Mouse (Mus musculus) C2C12 (cell line): ENCODE data around the gene Psmd9. TPM values are rescaled to one million over a fixed set of nuclear protein-coding genes. Genes with fewer than 3 reads are reported as not detected.

Experiments
- H3K27me3 ChIP-seq: one replicate; pipeline ENCODE4 v1.6.1; 2011; ENCODE audit not compliant: control insufficient read depth, insufficient read depth, insufficient read length
- H3K36me3 ChIP-seq: one replicate; pipeline ENCODE4 v1.6.1; 2011; ENCODE audit not compliant: control insufficient read depth, insufficient read depth
- H3K4me3 ChIP-seq: one replicate; pipeline ENCODE4 v1.5.1; 2011; ENCODE audit warnings: mild to moderate bottlenecking, control low read depth; ENCODE audit not compliant: poor library complexity, insufficient read depth, severe bottlenecking
- H3K79me2 ChIP-seq: one replicate; pipeline ENCODE4 v1.6.1; 2011; ENCODE audit not compliant: control insufficient read depth, insufficient read depth
- H3K79me3 ChIP-seq: one replicate; pipeline ENCODE4 v1.6.1; 2011; ENCODE audit warnings: low read depth, control low read depth
- H3ac ChIP-seq: one replicate; pipeline ENCODE3; 2011; ENCODE audit warnings: low read depth; ENCODE audit not compliant: control insufficient read depth, insufficient read length
- CEBPB ChIP-seq: IDR thresholded peaks from one replicate; pipeline ENCODE4 v1.6.1; 2011; ENCODE audit warnings: low read depth, mild to moderate bottlenecking, control low read depth, moderate library complexity
- CTCF ChIP-seq: IDR thresholded peaks from one replicate; pipeline ENCODE4 v1.5.1; 2011; ENCODE audit not compliant: control insufficient read depth, insufficient read depth, insufficient read length
- FOSL1 ChIP-seq: IDR thresholded peaks from one replicate; pipeline ENCODE4 v1.8.0; 2011; ENCODE audit warnings: mild to moderate bottlenecking, low read length; ENCODE audit not compliant: poor library complexity, insufficient read depth, severe bottlenecking
- MAX ChIP-seq: IDR thresholded peaks from one replicate; pipeline ENCODE4 v1.6.1; 2011; ENCODE audit warnings: mild to moderate bottlenecking, control low read depth
- MYOD1 ChIP-seq: IDR thresholded peaks from one replicate; pipeline ENCODE4 v1.6.1; 2011; ENCODE audit warnings: low read depth; ENCODE audit not compliant: control insufficient read depth, insufficient read length
- MYOG ChIP-seq: IDR thresholded peaks from one replicate; pipeline ENCODE4 v1.6.1; 2011; ENCODE audit not compliant: control insufficient read depth, insufficient read length; ENCODE audit errors: extremely low read depth
- USF1 ChIP-seq: IDR thresholded peaks from one replicate; pipeline ENCODE4 v1.6.1; 2011; ENCODE audit warnings: low read depth, mild to moderate bottlenecking, control low read depth, moderate library complexity
- polyA plus RNA-seq: library from polyadenylated mRNA; unstranded; fragments of >200 nt; fragmentation: generic; extraction: Trizol; gene quantifications from one replicate; pipeline ENCODE4 v1.2.1, GENCODE M21; 2012; ENCODE audit warnings: missing spikeins

Gene Psmd9
- polyA plus RNA-seq, 1 experiment, result 33.2 TPM

GRCm38 (mm10) chr5:123135471-123136360 lies 33.5 kb upstream of the Psmd9 start:
- Histone ChIP-seq H3K36me3 (peaks cover 8% of the 10 kb centered on the region), H3K79me3 (peaks cover 15% of the 10 kb centered on the region), H3ac (peak overlapping the region; percentile 38), H3K27me3 (no peaks in the 10 kb centered on the region), H3K4me3 (peak overlapping the region; percentile 28), H3K79me2 (peaks cover 40% of the 10 kb centered on the region)
- TF ChIP-seq MYOD1 (peak; percentile 85), MAX (peak; percentile 19), CTCF (no peak)

- TF ChIP-seq MYOG (no peak), MAX (peak; percentile 94), USF1 (peak; percentile 82)
- Histone ChIP-seq H3K4me3 (peak overlapping the region; percentile 28), H3K27me3 (no peaks in the 10 kb centered on the region), H3ac (peak overlapping the region; percentile 51), H3K79me2 (peaks cover 44% of the 10 kb centered on the region), H3K79me3 (peaks cover 18% of the 10 kb centered on the region), H3K36me3 (peaks cover 8% of the 10 kb centered on the region)
Measured at GRCm38 (mm10) chr5:123136361-123137043, 32.7 kb upstream of the Psmd9 start.

DNA sequence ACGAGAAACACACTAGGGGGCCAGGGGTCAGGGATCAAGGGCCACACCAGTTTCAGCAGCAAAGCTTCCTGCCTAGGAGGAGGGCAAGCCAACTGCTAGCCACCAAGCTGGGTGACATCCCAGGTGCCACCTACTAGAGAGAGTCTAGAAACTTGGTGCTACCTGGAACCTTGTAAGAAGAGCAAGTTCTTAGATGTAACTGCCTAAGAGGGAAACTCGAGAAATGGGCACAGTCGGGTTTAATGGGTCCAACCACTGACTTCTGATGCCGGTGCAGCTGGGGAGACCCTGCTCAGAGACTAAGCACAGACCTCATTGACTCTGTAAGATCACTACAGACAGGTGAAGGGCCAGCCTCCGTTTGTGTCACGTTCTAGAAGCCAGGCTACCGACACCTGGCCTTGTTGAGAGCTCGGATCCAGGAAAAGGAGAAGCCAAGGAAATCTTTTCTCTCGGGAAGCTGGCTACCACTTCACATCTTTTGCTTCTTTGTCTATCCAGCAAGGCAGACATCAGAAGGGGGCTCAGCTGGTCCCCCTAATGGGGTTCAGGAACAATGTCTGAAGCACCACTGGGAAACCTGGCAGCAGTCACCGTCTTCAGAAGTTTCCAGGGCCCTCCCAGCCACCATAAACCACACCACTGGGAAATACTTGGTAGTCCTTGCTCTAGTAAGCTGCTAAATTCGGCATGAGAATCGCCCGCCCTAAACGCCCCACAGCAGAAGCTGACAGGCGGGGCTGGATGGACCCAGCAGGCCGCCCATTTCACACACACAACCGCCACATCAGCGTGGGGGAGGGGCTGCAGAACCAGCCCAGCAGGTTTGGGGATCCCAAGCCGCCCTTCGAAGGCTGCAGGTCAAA lies 31.9 kb upstream of the Psmd9 start:
- peaks cover 8% of the 10 kb centered on the region for H3K36me3 ChIP-seq
- peak overlapping the region; percentile 51 for H3ac ChIP-seq
- peak overlapping the region; percentile 22 for H3K4me3 ChIP-seq
- H3K27me3 ChIP-seq, result no peaks in the 10 kb centered on the region
- peaks cover 18% of the 10 kb centered on the region for H3K79me3 ChIP-seq
- peaks cover 48% of the 10 kb centered on the region for H3K79me2 ChIP-seq
- TF ChIP-seq USF1, result no peak
- TF ChIP-seq MAX, result no peak
- TF ChIP-seq MYOG, result no peak
- no peak for TF ChIP-seq MYOD1
- no peak for TF ChIP-seq FOSL1
- no peak for TF ChIP-seq CEBPB
- TF ChIP-seq CTCF, result no peak

DNA sequence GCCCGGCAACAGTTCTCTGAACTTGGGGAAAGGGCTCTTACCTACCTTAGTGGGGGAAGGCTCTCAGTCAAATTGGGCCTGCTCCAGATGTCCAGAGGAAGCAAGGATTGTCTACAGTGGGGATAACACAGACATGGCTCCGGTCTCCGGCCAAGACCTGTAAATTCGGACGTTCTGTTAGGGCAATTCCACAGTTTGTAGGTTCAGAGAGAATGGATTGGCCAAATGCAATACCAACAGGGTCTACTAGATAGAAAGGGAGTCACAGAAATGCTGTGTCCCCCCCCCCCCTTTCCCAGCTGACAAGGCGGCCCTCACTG lies 31.3 kb upstream of the Psmd9 start:
- peak overlapping the region; percentile 50 for H3ac ChIP-seq
- peaks cover 8% of the 10 kb centered on the region for H3K36me3 ChIP-seq
- H3K79me2 ChIP-seq, result peaks cover 54% of the 10 kb centered on the region
- H3K79me3 ChIP-seq, result peaks cover 20% of the 10 kb centered on the region
- TF ChIP-seq MYOD1 (no peak), MAX (no peak), USF1 (no peak), CTCF (no peak), CEBPB (no peak), FOSL1 (no peak), MYOG (no peak)
- H3K27me3 ChIP-seq, result no peaks in the 10 kb centered on the region
- H3K4me3 ChIP-seq, result peak overlapping the region; percentile 22

GRCm38 (mm10) chr5:123138230-123138911 lies 30.8 kb upstream of the Psmd9 start:
- peak overlapping the region; percentile 45 for H3K4me3 ChIP-seq
- H3K79me2 ChIP-seq, result peaks cover 59% of the 10 kb centered on the region
- H3ac ChIP-seq, result peak overlapping the region; percentile 83

More at GRCm38 (mm10) chr5:123138230-123138911, 30.8 kb upstream of the Psmd9 start:
- H3K36me3 ChIP-seq, result peaks cover 8% of the 10 kb centered on the region
- TF ChIP-seq CTCF, result no peak
- no peak for TF ChIP-seq MYOG
- TF ChIP-seq FOSL1, result no peak
- no peak for TF ChIP-seq CEBPB
- no peak for TF ChIP-seq MAX
- TF ChIP-seq USF1, result no peak
- no peak for TF ChIP-seq MYOD1
- H3K27me3 ChIP-seq, result no peaks in the 10 kb centered on the region
- H3K79me3 ChIP-seq, result peaks cover 25% of the 10 kb centered on the region
